Mouse (Mus musculus): Measurements from ENCODE around the gene Gpatch1. TPM values are rescaled to one million over a fixed set of nuclear protein-coding genes. Genes with fewer than 3 reads are reported as not detected.

Gene Gpatch1
- 16.6 and 19.0 TPM in 2 replicates for total RNA-seq (2017)

DNA sequence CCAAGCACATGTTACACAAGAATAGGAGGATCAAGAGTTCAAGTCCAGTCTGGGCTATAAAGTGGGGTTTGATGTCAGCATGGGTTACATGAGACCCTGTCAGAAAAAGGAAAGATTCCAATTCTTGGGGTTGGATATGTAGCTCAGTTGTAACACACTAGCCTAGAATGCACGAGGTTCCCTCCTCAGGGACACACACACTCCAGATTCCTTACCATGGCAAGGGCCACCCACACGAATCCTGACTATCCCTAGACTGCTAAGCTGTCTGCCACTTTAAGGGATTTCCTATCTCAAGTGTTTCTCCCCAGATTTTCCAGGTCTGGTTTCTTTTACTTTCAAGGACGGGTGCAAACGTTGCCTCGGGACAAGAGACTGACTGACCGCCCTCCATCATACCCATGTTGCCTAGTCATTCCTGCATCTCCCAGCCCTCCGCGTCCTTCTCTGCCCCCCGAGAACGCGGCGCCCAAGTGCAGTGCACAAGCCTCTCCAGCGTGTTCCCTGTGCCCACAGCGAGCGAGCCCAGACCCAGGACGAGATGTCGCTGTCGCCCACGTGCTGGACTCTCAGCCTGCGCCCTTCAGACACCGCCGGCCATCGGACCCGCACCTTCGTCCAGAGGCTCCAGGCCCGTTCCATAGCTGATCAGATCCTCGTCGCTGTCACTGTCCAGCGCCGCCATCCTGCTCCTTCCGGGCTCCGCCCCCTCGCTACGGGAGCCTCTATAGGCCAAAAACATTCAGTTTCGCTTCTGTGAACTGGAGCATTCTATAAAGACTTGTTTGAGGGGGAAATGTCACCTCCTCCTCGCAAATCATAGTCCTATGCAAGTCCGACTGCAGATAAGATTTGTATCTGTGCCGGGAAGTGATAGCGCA is at the start of gene Gpatch1:
Gene Gpatch1, minus strand, starts transcription at position 712 of the 881 bp plus-strand sequence.
- ATAC-seq (replicated peaks; ENCODE audit: low read depth, poor library complexity, severe bottlenecking): peak; percentile 95

- no peak for ATAC-seq (replicated peaks; ENCODE audit: low read depth, poor library complexity, severe bottlenecking)
These were observed 47.1 kb upstream of the Gpatch1 start for GRCm38 (mm10) chr7:35365161-35365910.

GRCm38 (mm10) chr7:35362868-35363267 is 44.6 kb upstream of the Gpatch1 start:
- ATAC-seq (replicated peaks; ENCODE audit: low read depth, poor library complexity, severe bottlenecking): no peak

GRCm38 (mm10) chr7:35362253-35362652 is 44.0 kb upstream of the Gpatch1 start:
- no peak for ATAC-seq (replicated peaks; ENCODE audit: low read depth, poor library complexity, severe bottlenecking)

GRCm38 (mm10) chr7:35357621-35358020 is 39.4 kb upstream of the Gpatch1 start:
- ATAC-seq (replicated peaks; ENCODE audit: low read depth, poor library complexity, severe bottlenecking): no peak

DNA sequence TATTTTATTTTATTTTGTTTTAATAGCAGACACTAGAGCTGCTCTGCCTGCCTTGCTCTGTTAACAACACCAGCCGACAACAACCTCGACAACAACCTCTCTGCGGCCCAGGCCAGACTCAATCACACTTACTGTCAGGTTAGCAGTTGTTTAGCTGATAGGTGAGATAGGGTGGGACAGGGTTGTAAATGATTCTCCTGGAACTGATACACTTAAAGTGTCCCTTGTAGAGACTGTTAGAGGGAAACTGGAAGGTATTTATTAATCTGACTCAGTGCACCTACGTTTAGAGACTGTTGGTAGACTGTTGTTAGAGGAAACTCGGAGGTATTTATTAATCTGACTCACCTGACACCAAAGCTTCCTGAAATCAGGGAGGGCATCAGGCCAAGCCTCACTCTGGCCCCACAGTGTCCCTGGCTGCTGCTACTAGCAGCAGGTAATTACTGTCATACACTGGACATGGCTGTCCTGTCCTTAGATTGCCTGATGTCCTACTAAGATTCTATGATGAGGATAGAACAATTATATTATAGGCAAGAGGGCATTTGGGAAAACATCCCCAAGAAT is 37.1 kb upstream of the Gpatch1 start:
- no peak for ATAC-seq (replicated peaks; ENCODE audit: low read depth, poor library complexity, severe bottlenecking)

DNA sequence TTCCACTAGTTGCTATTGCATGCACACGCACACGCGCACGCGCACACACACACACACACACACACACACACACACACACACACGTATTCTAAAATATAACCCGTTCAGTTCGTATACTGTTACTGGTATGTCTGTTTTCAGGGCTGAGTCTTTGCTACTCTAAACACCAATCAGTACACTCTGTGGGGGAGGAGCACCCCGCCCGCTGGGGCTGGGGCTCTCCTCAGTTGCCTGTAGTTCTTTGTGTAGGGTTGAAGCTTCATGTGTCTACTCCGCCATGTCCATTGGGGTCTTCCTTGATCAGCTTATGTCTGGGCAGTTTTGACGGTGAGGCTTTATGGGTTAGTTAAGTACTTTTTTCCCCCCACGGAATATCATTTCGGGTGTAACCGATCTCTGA is 35.1 kb upstream of the Gpatch1 start:
- no peak for ATAC-seq (replicated peaks; ENCODE audit: low read depth, poor library complexity, severe bottlenecking)

DNA sequence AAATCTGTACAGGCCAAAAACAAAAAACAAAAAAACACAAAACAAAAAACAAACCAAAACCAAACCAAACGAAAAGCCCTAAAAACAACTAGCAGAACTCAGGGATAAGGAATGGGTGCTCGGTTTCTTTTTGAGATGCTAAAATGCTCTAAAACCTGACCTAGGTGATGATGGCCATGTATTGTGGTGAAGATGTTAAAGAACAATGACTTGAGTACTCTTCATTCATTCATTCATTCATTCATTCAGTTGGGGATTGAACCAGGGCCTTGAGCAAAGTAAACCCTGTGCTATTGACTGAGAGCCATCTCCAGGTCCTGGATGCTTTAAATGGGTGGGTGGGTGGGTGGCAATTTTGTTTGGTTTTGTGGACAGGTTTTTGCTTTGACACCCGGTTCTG is 32.9 kb upstream of the Gpatch1 start:
- no peak for ATAC-seq (replicated peaks; ENCODE audit: low read depth, poor library complexity, severe bottlenecking)

- no peak for ATAC-seq (replicated peaks; ENCODE audit: low read depth, poor library complexity, severe bottlenecking)
These were observed 31.8 kb upstream of the Gpatch1 start for GRCm38 (mm10) chr7:35349886-35350684.

GRCm38 (mm10) chr7:35349022-35349421 is 30.8 kb upstream of the Gpatch1 start:
- ATAC-seq (replicated peaks; ENCODE audit: low read depth, poor library complexity, severe bottlenecking): no peak

- ATAC-seq (replicated peaks; ENCODE audit: low read depth, poor library complexity, severe bottlenecking): no peak
These were observed 29.9 kb upstream of the Gpatch1 start for GRCm38 (mm10) chr7:35347918-35348700.

DNA sequence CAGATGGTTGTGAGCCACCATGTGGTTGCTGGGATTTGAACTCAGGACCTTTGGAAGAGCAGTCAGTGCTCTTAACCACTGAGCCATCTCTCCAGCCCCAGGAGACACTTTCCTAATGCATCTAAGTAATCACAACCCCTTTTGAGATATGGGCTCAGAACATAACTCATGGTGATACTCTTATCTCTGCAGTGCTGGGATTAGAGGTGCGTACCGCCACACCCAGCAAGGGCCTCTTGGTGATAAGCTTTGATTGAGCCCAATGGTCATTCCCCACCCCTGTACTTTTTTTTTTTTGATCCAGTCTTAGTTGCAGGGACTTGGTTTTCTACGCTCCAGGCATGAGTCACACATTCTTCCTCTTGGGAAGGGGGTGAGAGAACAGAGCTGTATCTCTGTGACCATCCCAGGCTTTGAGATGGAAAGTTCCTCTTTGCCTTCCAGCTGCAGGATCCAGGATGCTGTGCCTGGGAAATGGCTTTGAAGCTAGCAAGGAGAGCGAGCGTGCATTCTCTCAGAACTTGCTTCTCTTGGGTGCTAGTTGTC is 26.6 kb upstream of the Gpatch1 start:
- no peak for ATAC-seq (replicated peaks; ENCODE audit: low read depth, poor library complexity, severe bottlenecking)

- ATAC-seq (replicated peaks; ENCODE audit: low read depth, poor library complexity, severe bottlenecking): no peak
These were observed 24.3 kb upstream of the Gpatch1 start for GRCm38 (mm10) chr7:35342498-35342897.

DNA sequence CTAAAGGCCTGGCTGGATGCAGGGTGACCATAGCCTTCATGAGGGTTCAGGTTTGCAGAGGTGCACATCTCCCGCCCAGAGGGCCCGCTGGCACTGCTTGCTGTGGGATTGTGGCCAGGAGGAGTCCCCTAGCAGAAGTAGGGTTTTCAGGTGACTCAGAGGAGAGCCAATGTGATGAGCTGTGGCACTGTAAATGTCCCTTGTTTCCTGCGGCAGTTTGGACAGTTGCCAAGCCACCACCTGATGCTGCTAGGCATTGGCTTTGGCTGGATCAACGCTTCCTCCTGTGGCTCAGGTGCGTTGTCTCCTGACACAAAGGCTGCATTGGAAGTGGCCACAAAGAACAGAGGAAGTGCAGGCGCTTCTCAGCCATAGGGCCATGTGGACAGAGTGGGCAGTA is 23.0 kb upstream of the Gpatch1 start:
- no peak for ATAC-seq (replicated peaks; ENCODE audit: low read depth, poor library complexity, severe bottlenecking)

GRCm38 (mm10) chr7:35340196-35340595 is 22.0 kb upstream of the Gpatch1 start:
- no peak for ATAC-seq (replicated peaks; ENCODE audit: low read depth, poor library complexity, severe bottlenecking)

DNA sequence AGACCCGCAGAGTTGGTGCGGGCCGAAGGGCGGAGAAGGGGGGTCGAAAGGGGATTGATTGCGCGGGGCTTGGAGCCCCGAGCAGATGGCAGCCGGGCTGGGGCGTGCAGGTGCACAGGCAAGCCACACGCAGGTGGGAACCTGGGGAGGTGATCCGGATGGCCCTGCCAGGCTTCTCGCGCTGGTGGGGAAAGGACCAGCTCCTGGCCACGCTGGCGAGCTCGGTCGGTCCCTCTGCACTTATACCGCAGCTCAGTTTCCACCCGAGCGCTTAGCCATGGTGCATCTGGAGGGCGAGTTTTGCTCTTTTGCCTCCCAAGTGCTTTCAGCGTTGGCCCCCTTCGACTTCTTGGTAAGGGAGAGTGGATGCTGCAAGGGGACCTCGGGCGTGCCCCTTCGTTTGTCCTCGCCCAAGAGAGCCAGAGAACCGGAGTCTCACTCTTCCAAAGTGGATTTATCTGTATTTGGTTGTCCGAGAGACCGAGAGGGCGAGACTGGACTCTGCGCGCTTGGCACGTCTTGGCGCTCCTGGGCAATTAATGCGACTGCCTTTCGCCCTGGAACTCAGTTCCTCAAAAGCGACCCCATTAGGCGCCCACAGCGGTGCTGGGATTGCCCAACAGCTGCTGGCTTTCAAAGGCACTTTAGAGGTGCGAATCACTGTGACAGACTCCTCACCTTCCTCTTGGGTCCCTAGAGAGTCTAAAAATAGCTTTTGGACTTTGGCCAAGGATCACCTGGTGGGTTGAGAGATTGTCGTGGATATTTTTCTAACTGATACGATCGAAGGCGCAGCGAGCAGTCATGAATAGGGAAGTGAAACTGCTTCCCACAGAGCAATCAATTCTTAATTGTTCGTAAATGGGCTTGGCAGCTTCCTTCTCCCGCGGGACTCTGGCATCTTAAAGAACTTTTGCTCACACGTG is 16.6 kb upstream of the Gpatch1 start:
- ATAC-seq (replicated peaks; ENCODE audit: low read depth, poor library complexity, severe bottlenecking): peak; percentile 31

DNA sequence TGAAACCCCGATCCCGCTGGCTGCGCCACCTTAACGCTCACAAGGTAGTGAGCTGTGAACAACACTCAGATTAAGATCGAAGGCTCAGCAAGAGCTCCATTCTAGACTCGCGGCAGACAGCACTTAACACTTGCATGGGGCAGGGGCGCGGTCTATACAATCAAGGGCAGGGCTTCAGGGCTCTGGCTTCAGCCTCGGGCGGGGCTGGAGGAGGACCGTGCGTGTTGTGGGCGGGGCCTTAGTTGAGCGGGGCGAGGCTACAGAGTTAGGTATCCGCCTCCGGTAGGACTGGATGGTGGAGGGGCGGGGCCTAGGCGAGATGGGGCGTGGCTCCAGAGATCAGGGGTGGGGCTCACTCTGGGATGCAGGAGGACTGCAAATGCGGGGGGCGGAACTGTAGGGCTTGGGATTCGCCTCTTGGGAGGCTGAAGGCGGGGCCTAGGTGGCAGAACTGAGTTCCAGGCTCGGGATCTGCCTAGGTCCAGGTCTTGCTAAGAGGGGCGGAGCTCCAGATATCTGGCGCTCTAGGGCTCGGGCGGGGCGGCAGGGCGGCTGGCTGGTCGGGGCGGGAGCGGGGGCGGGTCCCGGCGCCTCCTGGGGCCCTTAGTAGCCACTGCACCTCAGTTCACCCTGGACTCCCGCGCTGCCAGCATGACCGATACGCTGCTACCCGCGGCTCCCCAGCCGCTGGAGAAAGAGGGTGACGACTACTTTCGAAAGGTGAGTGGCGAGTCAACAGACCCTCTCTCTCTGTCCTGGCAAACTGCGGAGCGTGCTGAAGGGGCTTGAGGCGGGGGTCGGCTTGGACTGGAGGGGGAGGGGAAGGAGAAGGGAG is 15.7 kb upstream of the Gpatch1 start, which contains the start of gene Rhpn2:
Gene Rhpn2, plus strand, starts transcription at position 479 of the 835 bp plus-strand sequence.
- ATAC-seq (replicated peaks; ENCODE audit: low read depth, poor library complexity, severe bottlenecking): peak; percentile 84
